Mouse (Mus musculus) kidney, postnatal 0 days (tissue): ENCODE results near the gene Inhbc. TPM values are rescaled to one million over a fixed set of nuclear protein-coding genes. Genes with fewer than 3 reads are reported as not detected.

Experiments
- ATAC-seq: fragments of 200-750 bp; cut with Nextera tagmentation; replicated peaks from 2 replicates; pipeline ENCODE4 v1.8.0; 2017; ENCODE audit warnings: low read depth, moderate number of reproducible peaks, moderate TSS enrichment, moderate library complexity; ENCODE audit not compliant: low FRiP score
- DNase-seq: peaks from one replicate; pipeline ENCODE4 v3.0.0-alpha.2; 2016; ENCODE audit warnings: low spot score
- H3K27ac ChIP-seq: fragments of 300-500 bp; sonication (generic); 2 replicates; pipeline ENCODE4 v1.5.1; 2014; ENCODE audit warnings: mild to moderate bottlenecking
- H3K27me3 ChIP-seq: fragments of 300-500 bp; sonication (generic); 2 replicates; pipeline ENCODE4 v1.6.1; 2014; ENCODE audit warnings: low read length, mixed read lengths; ENCODE audit not compliant: insufficient read depth
- H3K36me3 ChIP-seq: fragments of 300-500 bp; sonication (generic); 2 replicates; pipeline ENCODE4 v1.6.1; 2014; ENCODE audit warnings: low read length, mixed read lengths; ENCODE audit not compliant: insufficient read depth
- H3K4me1 ChIP-seq: fragments of 300-500 bp; sonication (generic); replicated peaks from 2 replicates; pipeline ENCODE4 v1.6.1; 2014; ENCODE audit warnings: antibody characterized with exemption, low read length, mixed read lengths; ENCODE audit not compliant: insufficient read depth
- H3K4me2 ChIP-seq: fragments of 300-500 bp; sonication (generic); 2 replicates; pipeline ENCODE4 v1.6.1; 2014; ENCODE audit warnings: mild to moderate bottlenecking, low read length, moderate library complexity, mixed read lengths
- H3K4me3 ChIP-seq: fragments of 300-500 bp; sonication (generic); replicated peaks from 2 replicates; pipeline ENCODE4 v1.5.1; 2014; ENCODE audit warnings: low read depth, low read length
- H3K9ac ChIP-seq: fragments of 300-500 bp; sonication (generic); 2 replicates; pipeline ENCODE4 v1.6.1; 2014; ENCODE audit warnings: low read depth, low read length
- H3K9me3 ChIP-seq: fragments of 300-500 bp; sonication (generic); replicated peaks from 2 replicates; pipeline ENCODE4 v1.6.1; 2016; ENCODE audit warnings: low read length, inconsistent platforms, mixed read lengths
- CTCF ChIP-seq: IDR thresholded peaks from 2 replicates; pipeline ENCODE4 v1.5.1; 2016; ENCODE audit warnings: antibody characterized with exemption, low read depth, mild to moderate bottlenecking, moderate library complexity
- WGBS: fragments of 180-500 bp; shearing (Covaris S2); extraction: QIAGEN DNeasy Blood & Tissue Kit; methylation state at CpG from one replicate; pipeline ENCODE4 v1.1.7; 2014; 5-methylcytosine and 5-hydroxymethylcytosine counted together
- polyA plus RNA-seq: library from polyadenylated mRNA; unstranded; fragments of >200 nt; fragmentation: Nextera tagmentation; extraction: Ambion mirVana; gene quantifications from 2 replicates; pipeline ENCODE4 v1.2.1, GENCODE M21; 2015

Inhbc gene
- polyA plus RNA-seq, 1 experiment from 2014 or later = 0.14 TPM

GRCm38 (mm10) chr10:127335271-127335670 is 35.0 kb downstream of the Inhbc start:
- no peak for ATAC-seq
- WGBS = 55% methylated on average over 1 of the region's 1 CpGs
- H3K4me2 ChIP-seq = no peak overlapping the region
- no peaks in the 10 kb centered on the region for H3K36me3 ChIP-seq
- H3K9ac ChIP-seq = no peak overlapping the region
- no peak for TF ChIP-seq CTCF
- H3K9me3 ChIP-seq = no peaks in the 10 kb centered on the region
- no peak overlapping the region for H3K27ac ChIP-seq
- no peak overlapping the region for H3K4me3 ChIP-seq
- peaks cover 4% of the 10 kb centered on the region; the same call in 1 of the 2 replicates for H3K4me1 ChIP-seq
- no peak for DNase-seq
- 0 out of 2 replicates have a peak, but pooled peaks cover 2% of the 10 kb centered on the region for H3K27me3 ChIP-seq

- H3K4me3 ChIP-seq = no peak overlapping the region
- WGBS = 79% methylated on average over 5 of the region's 5 CpGs
- DNase-seq = no peak
- H3K4me2 ChIP-seq = no peak overlapping the region
- no peaks in the 10 kb centered on the region for H3K27me3 ChIP-seq
- no peak overlapping the region for H3K9ac ChIP-seq
- H3K36me3 ChIP-seq = no peaks in the 10 kb centered on the region
- no peak for ATAC-seq
- TF ChIP-seq CTCF = peak; percentile 63
- H3K4me1 ChIP-seq = no peaks in the 10 kb centered on the region
- no peaks in the 10 kb centered on the region for H3K9me3 ChIP-seq
- H3K27ac ChIP-seq = no peak overlapping the region
Observed at GRCm38 (mm10) chr10:127333152-127333551, 37.1 kb downstream of the Inhbc start.

- Histone ChIP-seq H3K9ac (no peak overlapping the region), H3K36me3 (no peaks in the 10 kb centered on the region), H3K27ac (no peak overlapping the region), H3K4me2 (peak overlapping the region; percentile 19; the same call in 1 of the 2 replicates), H3K4me1 (no peaks in the 10 kb centered on the region), H3K4me3 (no peak overlapping the region), H3K9me3 (no peaks in the 10 kb centered on the region), H3K27me3 (peaks cover 8% of the 10 kb centered on the region; the same call in 1 of the 2 replicates)
- DNase-seq (no peak), ATAC-seq (no peak; the same call in 1 of the 2 replicates)
- peak; percentile 38 for TF ChIP-seq CTCF
- WGBS = 43% methylated on average over 31 of the region's 31 CpGs
Observed at GRCm38 (mm10) chr10:127332211-127332874, 37.9 kb downstream of the Inhbc start.

- H3K4me1 ChIP-seq = peaks cover 10% of the 10 kb centered on the region
- no peak for ATAC-seq
- H3K9me3 ChIP-seq = no peaks in the 10 kb centered on the region
- H3K36me3 ChIP-seq = no peaks in the 10 kb centered on the region
- TF ChIP-seq CTCF = no peak
- 59% methylated on average over 7 of the region's 7 CpGs for WGBS
- H3K27me3 ChIP-seq = peaks cover 21% of the 10 kb centered on the region; the same call in 1 of the 2 replicates
- H3K27ac ChIP-seq = no peak overlapping the region
- no peak overlapping the region for H3K4me2 ChIP-seq
- H3K4me3 ChIP-seq = no peak overlapping the region
- H3K9ac ChIP-seq = no peak overlapping the region
- no peak for DNase-seq
Observed at GRCm38 (mm10) chr10:127330212-127330611, 40.0 kb downstream of the Inhbc start.

- Histone ChIP-seq H3K9me3 (no peaks in the 10 kb centered on the region), H3K4me2 (no peak overlapping the region), H3K9ac (no peak overlapping the region), H3K36me3 (no peaks in the 10 kb centered on the region), H3K4me1 (peaks cover 10% of the 10 kb centered on the region), H3K27ac (no peak overlapping the region), H3K4me3 (no peak overlapping the region), H3K27me3 (peaks cover 22% of the 10 kb centered on the region; the same call in 1 of the 2 replicates)
- no peak for TF ChIP-seq CTCF
- DNase-seq (no peak), ATAC-seq (no peak)
- WGBS = 51% methylated on average over 18 of the region's 18 CpGs
Observed at GRCm38 (mm10) chr10:127327461-127328145, 42.6 kb downstream of the Inhbc start.

- WGBS = 9% methylated on average over 29 of the region's 29 CpGs
- H3K27ac ChIP-seq = no peak overlapping the region
- 0 out of 2 replicates have a peak, but pooled peaks have one; percentile 11 for ATAC-seq
- H3K4me3 ChIP-seq = peak overlapping the region; percentile 41
- peak overlapping the region; percentile 89 for H3K4me2 ChIP-seq
- H3K36me3 ChIP-seq = no peaks in the 10 kb centered on the region
- DNase-seq = no peak
- no peaks in the 10 kb centered on the region for H3K9me3 ChIP-seq
- peaks cover 10% of the 10 kb centered on the region for H3K4me1 ChIP-seq
- peaks cover 22% of the 10 kb centered on the region; the same call in 1 of the 2 replicates for H3K27me3 ChIP-seq
- no peak for TF ChIP-seq CTCF
- peak overlapping the region; percentile 52 for H3K9ac ChIP-seq
Observed at GRCm38 (mm10) chr10:127326828-127327227, 43.4 kb downstream of the Inhbc start.
